Mouse (Mus musculus) heart, adult 18-20 months (tissue): ENCODE measurements around the gene Gpc3. TPM values are rescaled to one million over a fixed set of nuclear protein-coding genes. Genes with fewer than 3 reads are reported as not detected.
"Not testable (repeated sequence)": the region's sequence is repeated elsewhere in the genome, so short reads cannot be mapped to it uniquely, and the experiment has no call there.

Source experiments
- DNase-seq, 2 experiments: peaks; one replicate each; pipeline ENCODE4 v3.0.0; 2021 to 2022; ENCODE audit warnings: mixed read lengths in 1 of 2
- total RNA-seq, 2 experiments: library from RNA; stranded (reverse); gene quantifications; 2 replicates each; pipeline ENCODE4 v1.2.3; 2021

The Gpc3 gene
- total RNA-seq, 2 experiments from 2014 or later = 10.3 to 17.4 TPM

GRCm38 (mm10) chrX:52401188-52401587 lies 212.6 kb downstream of the Gpc3 start:
- no peak for DNase-seq

- peak in 1 of 2 experiments; percentile 18 for DNase-seq
Observed at GRCm38 (mm10) chrX:52375129-52375528, 238.6 kb downstream of the Gpc3 start.

GRCm38 (mm10) chrX:52374209-52374608 lies 239.5 kb downstream of the Gpc3 start:
- no peak for DNase-seq

- no peak for DNase-seq
Observed at GRCm38 (mm10) chrX:52372436-52372835, 241.3 kb downstream of the Gpc3 start.

GRCm38 (mm10) chrX:52369938-52370758 lies 243.6 kb downstream of the Gpc3 start:
- no peak for DNase-seq

GRCm38 (mm10) chrX:52369304-52369937 lies 244.3 kb downstream of the Gpc3 start:
- DNase-seq = no peak

GRCm38 (mm10) chrX:52366826-52367225 lies 246.9 kb downstream of the Gpc3 start:
- DNase-seq = no peak

GRCm38 (mm10) chrX:52365790-52366189 lies 248.0 kb downstream of the Gpc3 start:
- no peak for DNase-seq

GRCm38 (mm10) chrX:52362241-52363011 lies 251.3 kb downstream of the Gpc3 start:
- DNase-seq = no peak

GRCm38 (mm10) chrX:52352981-52353380 lies 260.8 kb downstream of the Gpc3 start:
- DNase-seq = no peak

GRCm38 (mm10) chrX:52350631-52351030 lies 263.1 kb downstream of the Gpc3 start:
- DNase-seq = not testable (repeated sequence)

GRCm38 (mm10) chrX:52348773-52349172 lies 265.0 kb downstream of the Gpc3 start:
- DNase-seq = no peak

- DNase-seq = no peak
Observed at GRCm38 (mm10) chrX:52344018-52344417, 269.7 kb downstream of the Gpc3 start.

- no peak for DNase-seq
Observed at GRCm38 (mm10) chrX:52340251-52340650, 273.5 kb downstream of the Gpc3 start.

- no peak for DNase-seq
Observed at GRCm38 (mm10) chrX:52321791-52322190, 292.0 kb downstream of the Gpc3 start.

GRCm38 (mm10) chrX:52320653-52321052 lies 293.1 kb downstream of the Gpc3 start:
- DNase-seq = peak; percentile 3 to 4

- DNase-seq = no peak
Observed at GRCm38 (mm10) chrX:52310976-52311375, 302.8 kb downstream of the Gpc3 start.

GRCm38 (mm10) chrX:52305226-52305625 lies 308.5 kb downstream of the Gpc3 start:
- DNase-seq = no peak

GRCm38 (mm10) chrX:52288792-52289191 lies 325.0 kb downstream of the Gpc3 start:
- DNase-seq = no peak

- DNase-seq = peak; percentile 12 to 25
Observed at GRCm38 (mm10) chrX:52287944-52288343, 325.8 kb downstream of the Gpc3 start.

- DNase-seq = no peak
Observed at GRCm38 (mm10) chrX:52282070-52282469, 331.7 kb downstream of the Gpc3 start.

- DNase-seq = no peak
Observed at GRCm38 (mm10) chrX:52281103-52281900, 332.4 kb downstream of the Gpc3 start.
